24 mouse cellular contexts compared by ENCODE assay signal in the genomic region with DNA sequence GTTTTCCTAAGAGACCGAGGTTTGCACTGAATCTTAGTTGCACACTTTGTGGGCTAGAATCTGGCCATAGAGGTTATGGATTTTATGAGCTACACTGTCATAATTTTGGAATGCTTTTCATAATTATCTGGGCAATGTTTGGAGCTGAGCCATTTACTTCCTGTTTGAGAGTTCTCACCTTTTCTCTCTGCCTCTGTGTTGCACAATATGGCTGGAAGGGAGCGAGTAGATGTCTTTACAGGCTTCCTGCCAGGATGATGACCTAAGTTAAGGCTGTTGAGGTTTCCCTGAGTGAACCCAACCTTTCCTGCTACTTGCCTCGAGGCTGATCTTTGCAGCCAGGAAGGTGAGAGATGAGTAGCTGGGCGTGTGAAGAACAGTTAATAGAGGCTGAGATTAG.
A peak's percentile ranks its signal among the peaks of the same experiment; 100 is the strongest.
DNase-seq lines count a peak whose midpoint lies in the region; ATAC-seq and TF ChIP-seq lines count a peak whose summit lies in the region.
"Had no signal": no experiment of that assay in that cellular context is flagged by ENCODE, and none has a peak within 500 bp of the region (broad histone marks: within the 10 kb centered on the region; RNA-seq: fewer than 3 reads in every experiment).

No protein-coding gene starts in this region.

- WGBS in liver, adult 2 months: 26% methylated on average over 4 of the region's 4 CpGs
- 66% methylated on average over 4 of the region's 4 CpGs for WGBS in liver, embryonic 11.5 days
- WGBS in hindbrain, embryonic 11.5 days: 84% methylated on average over 4 of the region's 4 CpGs

- TF ChIP-seq POLR2A in liver, adult 2 months (IDR thresholded peaks at IDR 0.05; ENCODE audit: extremely low read depth, insufficient read depth, low read length): no peak

- H3K4me1 ChIP-seq in liver, adult 2 months (ENCODE audit: control insufficient read depth, insufficient read depth, low read length): peaks cover 13% of the 10 kb centered on the region
- H3K4me1 ChIP-seq in liver, embryonic 11.5 days (replicated peaks; ENCODE audit: control insufficient read depth, insufficient read depth, low read length): no peaks in the 10 kb centered on the region
- no peaks in the 10 kb centered on the region for H3K4me1 ChIP-seq in hindbrain, embryonic 11.5 days (replicated peaks; ENCODE audit: control insufficient read depth, insufficient read depth, low read length)
- H3K4me1 ChIP-seq: hindbrain, embryonic 12.5 days had no signal

- no peak overlapping the region for H3K27ac ChIP-seq in liver, adult 2 months (replicated peaks; ENCODE audit: insufficient read depth, low read depth, low read length)
- H3K27ac ChIP-seq in liver, embryonic 11.5 days (ENCODE audit: low read depth, low read length): no peak overlapping the region
- H3K27ac ChIP-seq in hindbrain, embryonic 11.5 days (ENCODE audit: low read depth, low read length): no peak overlapping the region
- H3K27ac ChIP-seq: embryonic facial prominence, embryonic 15.5 days; forebrain, embryonic 12.5 days; heart, embryonic 13.5 days; hindbrain, embryonic 12.5 days had no signal

- DNase-seq in liver, adult 2 months (ENCODE audit: extremely low read depth, low read depth, low spot score): peak; percentile 83
- DNase-seq in liver, embryonic 11.5 days (ENCODE audit: low spot score): no peak
- DNase-seq in 3134 (ENCODE audit: extremely low read depth, insufficient read length, low spot score): peak; percentile 48
- DNase-seq in Muller cell, postnatal 12 days (ENCODE audit: inconsistent ontology term): peak; percentile 61
- peak; percentile 23 for DNase-seq in fibroblast of lung, adult 2 months (ENCODE audit: low read depth)
- DNase-seq in gastrocnemius, postnatal 4 days (ENCODE audit: low spot score in 2 of 2): no peak
- DNase-seq in hindbrain, embryonic 11.5 days (ENCODE audit: low spot score): no peak
- DNase-seq: adrenal gland, adult 2 months; adrenal gland, postnatal 25 days; cerebellum, adult 18-20 months; cerebellum, postnatal 14 days; embryo, embryonic 11 days; gastrocnemius, postnatal 10 days; heart, postnatal 36 days had no signal

- no peaks in the 10 kb centered on the region for H3K79me2 ChIP-seq in liver, adult 2 months (ENCODE audit: control insufficient read depth, insufficient read depth, low read length)

- H3K4me2 ChIP-seq in liver, embryonic 11.5 days: no peak overlapping the region
- no peak overlapping the region for H3K4me2 ChIP-seq in hindbrain, embryonic 11.5 days (replicated peaks; ENCODE audit: low read depth, low read length)
- H3K4me2 ChIP-seq: embryonic facial prominence, embryonic 15.5 days; forebrain, embryonic 12.5 days; heart, embryonic 13.5 days; hindbrain, embryonic 12.5 days had no signal

- H3K27me3 ChIP-seq in liver, adult 2 months (ENCODE audit: control insufficient read depth, insufficient read depth, low read length): peaks cover 2% of the 10 kb centered on the region; the same call in 1 of the 2 replicates
- no peaks in the 10 kb centered on the region for H3K27me3 ChIP-seq in liver, embryonic 11.5 days (replicated peaks; ENCODE audit: control insufficient read depth, insufficient read depth, low read length)
- no peaks in the 10 kb centered on the region for H3K27me3 ChIP-seq in hindbrain, embryonic 11.5 days (ENCODE audit: control insufficient read depth, insufficient read depth, low read length)
- H3K27me3 ChIP-seq: embryonic facial prominence, embryonic 15.5 days; heart, embryonic 13.5 days; hindbrain, embryonic 12.5 days had no signal

- no peak for ATAC-seq in liver, embryonic 11.5 days (replicated peaks; ENCODE audit: low FRiP score)
- no peak for ATAC-seq in hindbrain, embryonic 11.5 days (ENCODE audit: low FRiP score)
- ATAC-seq: CD4-positive, CD25-positive, alpha-beta regulatory T cell, adult 4 months; forebrain, embryonic 16.5 days; hindbrain, embryonic 16.5 days; inflammation-experienced regulatory T-cells, adult 6 months had no signal

- no peaks in the 10 kb centered on the region for H3K9me3 ChIP-seq in liver, embryonic 11.5 days (ENCODE audit: control insufficient read depth, low read length)
- no peaks in the 10 kb centered on the region for H3K9me3 ChIP-seq in hindbrain, embryonic 11.5 days (ENCODE audit: control insufficient read depth, low read length)
- H3K9me3 ChIP-seq: embryonic facial prominence, embryonic 15.5 days; forebrain, embryonic 12.5 days; G1E; heart, embryonic 13.5 days; hindbrain, embryonic 12.5 days had no signal

- H3K4me3 ChIP-seq in liver, adult 2 months (ENCODE audit: insufficient read depth, low read depth, low read length): no peak overlapping the region
- no peak overlapping the region for H3K4me3 ChIP-seq in liver, embryonic 11.5 days (ENCODE audit: low read depth, low read length)
- H3K4me3 ChIP-seq in hindbrain, embryonic 11.5 days (ENCODE audit: low read depth, low read length): no peak overlapping the region
- H3K4me3 ChIP-seq: embryonic facial prominence, embryonic 15.5 days; erythroblast, embryonic 14.5 days; forebrain, embryonic 12.5 days; heart, embryonic 13.5 days; hindbrain, embryonic 12.5 days had no signal

- no peak for TF ChIP-seq CTCF in liver, adult 2 months (IDR thresholded peaks at IDR 0.05; ENCODE audit: low read depth, low read length)

- no peak overlapping the region for H3K9ac ChIP-seq in liver, adult 2 months (ENCODE audit: low read depth, low read length)
- H3K9ac ChIP-seq in liver, embryonic 11.5 days (ENCODE audit: low read depth, low read length): no peak overlapping the region
- H3K9ac ChIP-seq in hindbrain, embryonic 11.5 days (ENCODE audit: low read depth, low read length): no peak overlapping the region
- H3K9ac ChIP-seq: embryonic facial prominence, embryonic 15.5 days; forebrain, embryonic 12.5 days; heart, embryonic 13.5 days; hindbrain, embryonic 12.5 days had no signal

- peaks cover 2% of the 10 kb centered on the region; the same call in 1 of the 2 replicates for H3K36me3 ChIP-seq in liver, adult 2 months (ENCODE audit: control insufficient read depth, insufficient read depth, low read length)
- no peaks in the 10 kb centered on the region for H3K36me3 ChIP-seq in liver, embryonic 11.5 days (ENCODE audit: control insufficient read depth, insufficient read depth, low read length)
- no peaks in the 10 kb centered on the region for H3K36me3 ChIP-seq in hindbrain, embryonic 11.5 days (ENCODE audit: control insufficient read depth, insufficient read depth, low read length)
- H3K36me3 ChIP-seq: embryonic facial prominence, embryonic 15.5 days; forebrain, embryonic 12.5 days; G1E; heart, embryonic 13.5 days; hindbrain, embryonic 12.5 days had no signal

Comparison
In these comparisons a context has a peak if more than half of its experiments do, and no peak if none do; other contexts are left out.
1. DNase-seq: peak in liver, adult 2 months (single experiment), 3134 (single experiment), Muller cell, postnatal 12 days (single experiment) and fibroblast of lung, adult 2 months (single experiment); none in liver, embryonic 11.5 days (single experiment), gastrocnemius, postnatal 4 days (0 of 2) and hindbrain, embryonic 11.5 days (single experiment).